Mouse (Mus musculus) Patski (cell line): ENCODE measurements at regions not wholly inside any gene's neighbourhood (a gene's known extent, or its start where the extent isn't known, plus 50 kb on each side); places are given as distances from the start of the nearest gene placed in this dataset.

Source experiments
- ATAC-seq: fragments of 100-300 bp; one replicate; pipeline ENCODE4 v1.8.0; 2021
- CTCF ChIA-PET: fragments of 350-600 bp; sonication (Branson Sonifier 250); formaldehyde crosslinking; loops from one replicate; lab custom pipeline; 2022; ENCODE audit warnings: inconsistent platforms; lab: Charles Lee
- POLR2A ChIA-PET: fragments of 350-600 bp; sonication (Branson Sonifier 250); formaldehyde crosslinking; loops from one replicate; lab custom pipeline; 2022; ENCODE audit warnings: antibody characterized with exemption, inconsistent platforms; lab: Charles Lee
- DNase-seq: peaks from one replicate; pipeline ENCODE4 v3.0.0-alpha.2; 2011; ENCODE audit warnings: low read depth, low spot score
- H3K27me3 ChIP-seq: fragments of 371-371 bp; one replicate; pipeline ENCODE4 v1.5.1; 2021
- CTCF ChIP-seq: fragments of 100-300 bp; IDR thresholded peaks from one replicate; pipeline ENCODE4 v1.5.1; 2021
- in situ Hi-C: fragments of 300-500 bp; cut with MboI; formaldehyde crosslinking; loops from 3 replicates; pipeline ENCODE4 v1.11.1; 2018; ENCODE audit warnings: low pct_unique_long_range_greater_than_20kb, mixed read lengths

DNA sequence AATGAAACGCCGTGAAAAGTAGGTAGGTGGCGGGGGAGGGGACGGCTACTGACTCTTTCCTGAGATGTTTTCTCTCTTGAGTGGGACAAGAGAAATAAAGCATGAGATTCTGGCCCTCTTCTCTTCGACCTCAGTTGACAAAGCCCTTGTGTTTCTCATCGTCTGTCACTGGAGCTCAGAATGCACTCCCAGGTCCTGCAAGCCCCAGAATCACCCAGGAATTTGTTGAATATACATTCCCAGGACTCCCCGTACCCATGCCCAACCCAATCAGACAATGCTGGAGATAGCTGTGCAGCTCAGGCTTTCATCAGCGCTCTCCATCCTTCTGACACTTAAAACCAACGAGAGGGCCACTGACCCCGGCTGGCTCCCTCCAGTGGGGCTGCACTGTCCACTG, 422.9 kb downstream of the Wdr11 start:
- DNase-seq (no peak), ATAC-seq (no peak)
- ChIA-PET POLR2A (no interaction called here), CTCF (interaction anchor here (1.3 to 1.6 kb wide), 3 partner anchors 9 to 13 kb away, joined by 3 to 5 read pairs (median 3); no protein-coding TSS in a partner anchor)
- no peak for TF ChIP-seq CTCF
- no peaks in the 10 kb centered on the region for H3K27me3 ChIP-seq
- in situ Hi-C loops, result no loop called here

DNA sequence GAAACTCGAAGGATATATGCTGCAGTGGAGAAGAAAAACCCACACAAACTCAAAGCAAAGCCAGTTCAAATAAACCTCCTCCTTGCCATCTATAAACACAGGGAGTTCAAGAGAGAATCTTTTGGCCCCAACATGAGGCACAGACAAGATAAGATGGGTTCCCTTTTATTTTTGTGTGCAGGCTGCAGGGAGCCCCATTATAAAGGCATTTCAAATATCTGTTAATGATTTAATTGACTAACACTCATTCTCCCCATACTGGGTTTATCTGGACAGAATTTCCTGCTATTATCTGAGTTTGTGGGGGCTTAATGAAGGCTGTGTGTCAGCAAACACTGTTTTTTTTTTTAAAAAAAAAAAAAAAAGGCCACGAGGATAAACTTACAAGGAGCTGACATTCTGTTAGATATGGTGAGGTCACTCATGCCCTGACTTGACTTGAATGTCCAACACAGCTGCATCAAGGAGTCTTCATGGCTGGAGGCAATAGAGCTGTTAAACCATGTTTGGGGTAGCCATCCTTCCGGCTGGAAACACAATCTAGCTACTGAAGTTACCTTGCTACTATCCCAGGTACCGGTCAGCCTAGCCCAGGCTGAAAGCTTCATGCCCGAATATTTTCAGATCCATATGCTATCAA, 423.8 kb downstream of the Wdr11 start:
- TF ChIP-seq CTCF, result no peak
- POLR2A ChIA-PET, result no interaction called here
- DNase-seq (no peak), ATAC-seq (no peak)
- in situ Hi-C loops, result no loop called here
- no peaks in the 10 kb centered on the region for H3K27me3 ChIP-seq
- CTCF ChIA-PET, result interaction anchor here (1.1 to 1.6 kb wide), 2 partner anchors 9 to 10 kb away, joined by 3 read pairs; no protein-coding TSS in a partner anchor

DNA sequence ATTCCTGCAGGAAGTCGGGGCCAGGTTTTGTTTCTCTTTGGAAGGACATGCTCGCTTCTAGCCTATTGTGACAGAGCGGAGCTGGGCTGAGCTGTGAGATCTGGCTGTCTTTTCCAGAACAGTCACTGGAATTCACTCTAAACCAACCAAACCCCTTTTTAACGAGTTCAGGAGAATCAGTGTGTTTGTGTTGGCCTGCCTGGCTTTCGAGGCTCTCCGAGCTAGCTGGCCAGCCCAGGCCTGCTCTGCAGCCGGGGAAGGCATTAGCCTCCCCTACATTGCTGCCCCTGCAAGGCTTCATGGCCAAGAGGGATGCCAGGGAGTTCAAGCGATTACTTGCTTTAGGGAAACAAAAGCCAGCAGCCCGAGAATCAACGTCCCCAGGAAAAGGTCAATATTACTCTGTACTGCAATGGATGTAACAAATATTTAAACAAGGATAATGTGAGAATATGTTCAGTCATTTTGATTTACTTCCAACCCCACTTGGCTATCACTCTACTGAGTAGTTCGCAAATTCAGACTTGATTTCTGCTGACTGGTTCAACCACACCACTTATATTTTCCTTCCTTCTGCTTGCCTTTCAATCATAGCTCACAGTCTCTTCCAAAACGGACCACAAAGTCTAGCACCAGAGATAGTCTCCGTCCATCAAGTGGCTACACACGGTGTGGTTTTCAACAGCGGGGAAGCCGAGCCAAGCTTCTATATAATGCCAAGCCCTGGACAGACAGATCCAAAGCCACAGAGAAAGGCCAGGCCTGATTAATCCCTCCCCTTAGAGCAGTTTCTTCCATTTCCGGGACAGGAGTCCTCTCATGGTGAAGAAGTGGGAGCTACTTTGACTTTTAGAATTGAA, 424.6 kb downstream of the Wdr11 start:
- in situ Hi-C loops, result no loop called here
- ChIA-PET POLR2A (no interaction called here), CTCF (interaction anchor here (1.1 to 1.6 kb wide), 2 partner anchors 8 to 11 kb away, joined by 3 read pairs; no protein-coding TSS in a partner anchor)
- no peak for DNase-seq
- no peak for TF ChIP-seq CTCF
- no peak for ATAC-seq
- no peaks in the 10 kb centered on the region for H3K27me3 ChIP-seq

DNA sequence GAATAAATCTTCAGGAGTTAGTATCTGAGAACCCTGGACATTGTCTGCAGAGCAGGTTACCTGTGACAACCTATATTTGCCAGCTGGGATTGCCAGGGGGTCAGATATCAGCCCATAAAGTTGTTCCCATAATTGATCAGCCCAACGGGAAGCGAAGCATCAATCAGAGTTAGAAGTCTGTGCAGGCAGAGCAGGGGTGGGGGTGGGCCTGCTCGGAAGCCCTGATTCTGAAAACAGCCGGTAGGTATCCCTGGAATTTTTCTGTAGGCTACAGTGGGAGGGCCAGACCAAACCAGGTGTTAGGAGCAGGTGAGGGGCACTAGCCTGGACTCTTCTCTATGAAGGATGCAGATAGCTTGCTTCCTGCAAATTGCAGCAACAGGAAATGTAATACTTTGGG, 427.2 kb downstream of the Wdr11 start:
- TF ChIP-seq CTCF, result no peak
- ChIA-PET POLR2A (interaction anchor here (0.7 to 1.0 kb wide), 2 partner anchors 43 to 235 kb away, joined by 3 read pairs; no protein-coding TSS in a partner anchor), CTCF (no interaction called here)
- DNase-seq (no peak), ATAC-seq (no peak)
- H3K27me3 ChIP-seq, result no peaks in the 10 kb centered on the region
- in situ Hi-C loops, result no loop called here

DNA sequence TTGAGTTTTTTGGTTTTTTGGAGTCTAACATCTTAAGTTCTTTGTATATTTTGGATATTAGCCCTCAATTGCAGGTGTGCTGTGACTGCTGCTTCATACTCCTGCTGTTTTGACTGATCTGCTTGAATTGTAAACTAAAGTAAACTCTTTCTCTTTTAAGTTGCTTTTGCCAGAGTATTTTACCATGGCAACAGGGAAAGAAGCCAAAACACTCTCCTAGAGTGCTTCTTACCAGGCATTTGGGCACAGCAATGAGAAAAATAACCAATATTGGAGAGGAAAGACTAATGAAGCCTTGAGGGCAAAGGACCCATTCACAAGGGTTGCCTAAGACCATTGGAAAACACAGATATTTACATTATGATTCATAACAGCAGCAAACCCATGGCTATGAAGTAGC, 437.3 kb downstream of the Wdr11 start:
- no peak for ATAC-seq
- POLR2A ChIA-PET, result no interaction called here
- in situ Hi-C loops, result loop anchor here (10.0 kb wide), 1 partner anchor 374 kb away; no protein-coding TSS in a partner anchor
- TF ChIP-seq CTCF, result no peak
- H3K27me3 ChIP-seq, result no peaks in the 10 kb centered on the region
- DNase-seq, result no peak
- CTCF ChIA-PET, result interaction anchor here (0.8 kb wide), 1 partner anchor 106 kb away, joined by 3 read pairs; no protein-coding TSS in a partner anchor

DNA sequence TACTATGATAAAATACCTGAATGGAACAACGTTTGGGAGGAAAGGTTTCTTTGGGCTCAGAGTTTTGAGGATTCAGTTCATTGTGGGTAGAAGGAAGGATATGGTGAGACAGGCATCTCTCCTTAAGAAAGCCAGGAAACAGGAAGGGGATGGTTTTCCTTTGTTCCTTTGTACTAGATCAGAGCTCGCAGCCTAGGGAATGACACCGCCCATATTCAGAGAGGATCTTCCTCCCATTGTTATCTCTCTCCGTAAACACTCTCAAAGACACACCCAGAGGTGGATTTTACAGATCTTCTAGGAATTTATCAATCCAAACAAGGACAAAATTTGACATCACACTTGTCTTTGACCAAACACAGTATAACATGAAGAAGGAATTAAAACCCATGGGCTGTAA, 439.0 kb downstream of the Wdr11 start:
- no peak for ATAC-seq
- no peaks in the 10 kb centered on the region for H3K27me3 ChIP-seq
- DNase-seq, result no peak
- in situ Hi-C loops, result loop anchor here (10.0 kb wide), 1 partner anchor 234 kb away; no protein-coding TSS in a partner anchor
- CTCF ChIA-PET, result no interaction called here
- TF ChIP-seq CTCF, result no peak
- POLR2A ChIA-PET, result no interaction called here

DNA sequence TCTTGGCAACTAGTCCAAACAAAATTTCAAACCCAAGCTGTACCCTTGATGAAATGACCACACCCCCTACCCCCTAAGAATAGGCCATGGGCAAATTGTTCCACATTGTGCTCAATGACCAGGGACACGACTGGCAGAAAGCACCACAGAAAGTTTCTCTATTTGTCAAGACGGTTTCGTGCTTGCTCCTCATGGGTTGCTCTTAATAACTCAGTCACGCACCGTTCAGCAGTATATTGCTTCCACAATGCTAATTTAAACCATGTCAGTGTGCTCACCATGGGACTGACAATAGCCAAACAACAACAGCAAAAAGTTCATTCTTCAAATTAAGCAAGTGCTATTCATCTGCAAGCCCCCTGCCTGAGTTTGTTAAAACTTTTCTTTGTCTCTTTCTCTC, 444.6 kb downstream of the Wdr11 start:
- ChIA-PET CTCF (no interaction called here), POLR2A (interaction anchor here (0.8 kb wide), 1 partner anchor 13 kb away, joined by 3 read pairs; no protein-coding TSS in a partner anchor)
- H3K27me3 ChIP-seq, result no peaks in the 10 kb centered on the region
- DNase-seq, result no peak
- TF ChIP-seq CTCF, result no peak
- no peak for ATAC-seq
- in situ Hi-C loops, result loop anchor here (10.0 kb wide), 1 partner anchor 229 kb away; no protein-coding TSS in a partner anchor

DNA sequence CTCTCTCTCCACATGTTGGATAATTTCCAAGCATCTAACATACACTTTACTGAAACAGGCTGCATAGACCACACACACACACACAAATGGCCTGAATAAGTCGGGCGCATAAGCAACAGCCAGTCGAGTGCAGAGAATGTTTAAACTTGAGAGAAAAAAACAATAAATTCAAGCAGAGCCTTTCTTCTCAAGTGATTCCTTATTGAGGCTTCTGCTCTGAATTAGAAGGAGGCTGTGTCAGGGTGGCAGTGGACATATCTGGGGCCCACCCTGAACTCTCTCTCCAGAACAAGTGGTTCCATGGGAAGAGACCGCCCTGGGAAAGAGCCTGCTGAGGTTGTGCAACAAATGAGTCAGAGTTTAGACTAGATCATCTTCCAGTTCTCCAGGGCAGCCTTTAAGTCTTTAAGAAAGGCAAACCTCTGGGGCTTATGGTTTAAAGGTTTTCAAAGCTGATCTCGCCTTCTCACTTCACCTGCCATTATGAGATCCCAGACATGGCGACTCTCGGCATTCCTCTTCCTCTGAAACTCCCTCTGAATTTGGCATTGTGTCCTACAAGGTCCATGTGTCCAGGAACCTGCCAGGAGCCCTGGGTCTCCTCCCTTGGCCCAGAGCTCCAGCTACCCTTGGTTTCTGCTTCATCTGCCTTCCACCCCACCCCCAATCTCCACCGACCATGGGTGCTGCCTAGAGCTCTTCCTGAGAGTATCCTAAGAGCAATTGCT, 445.3 kb downstream of the Wdr11 start:
- no peak for DNase-seq
- in situ Hi-C loops, result loop anchor here (10.0 kb wide), 1 partner anchor 228 kb away; no protein-coding TSS in a partner anchor
- ChIA-PET CTCF (no interaction called here), POLR2A (no interaction called here)
- no peaks in the 10 kb centered on the region for H3K27me3 ChIP-seq
- no peak for TF ChIP-seq CTCF
- peak; percentile 67 for ATAC-seq

DNA sequence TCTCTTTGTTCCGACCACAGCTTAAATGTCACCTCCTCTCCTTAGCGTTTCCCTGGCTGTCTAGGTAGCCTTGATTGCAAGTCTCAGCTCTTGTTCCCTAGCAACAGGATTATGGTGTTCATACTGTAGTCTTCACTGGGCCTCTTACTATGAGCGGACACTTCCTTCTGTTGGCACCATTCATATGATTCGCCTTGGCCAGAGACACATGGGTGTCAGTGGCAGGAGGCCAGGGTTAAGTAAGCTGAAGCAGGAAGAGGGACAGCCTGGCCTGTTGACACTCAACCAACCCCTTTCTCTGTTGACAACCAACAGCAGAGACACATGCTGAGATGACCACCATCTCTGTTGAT, 445.9 kb downstream of the Wdr11 start:
- no peak for DNase-seq
- in situ Hi-C loops, result loop anchor here (10.0 kb wide), 1 partner anchor 227 kb away; no protein-coding TSS in a partner anchor
- ChIA-PET CTCF (no interaction called here), POLR2A (no interaction called here)
- ATAC-seq, result no peak
- H3K27me3 ChIP-seq, result no peaks in the 10 kb centered on the region
- TF ChIP-seq CTCF, result no peak

DNA sequence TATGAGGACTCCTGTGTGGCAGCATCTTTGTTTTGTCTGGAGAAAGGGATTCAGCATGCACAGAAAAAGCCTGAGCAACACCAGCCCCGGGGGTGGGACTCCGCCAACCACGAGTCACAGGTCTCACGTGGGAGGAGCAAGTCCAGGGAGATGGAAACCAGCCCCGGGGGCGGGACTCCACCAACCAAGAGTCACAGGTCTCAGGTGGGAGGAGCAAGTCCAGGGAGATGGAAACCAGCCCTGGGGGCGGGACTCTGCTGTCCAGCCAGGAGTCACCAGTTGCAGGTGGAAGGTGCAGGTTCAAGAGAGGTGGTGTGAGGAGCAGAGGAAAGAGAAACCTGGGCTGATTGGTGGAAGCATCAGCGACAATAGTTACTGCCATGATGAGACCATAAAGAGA, 448.9 kb downstream of the Wdr11 start:
- no peak for TF ChIP-seq CTCF
- in situ Hi-C loops, result no loop called here
- H3K27me3 ChIP-seq, result no peaks in the 10 kb centered on the region
- DNase-seq (no peak), ATAC-seq (no peak)
- ChIA-PET CTCF (no interaction called here), POLR2A (no interaction called here)
